Comparison of ENCODE assay signal across 12 mouse cellular contexts in genomic region chr12:45442474-45442873, GRCm38 (mm10).
"Had no signal": no experiment of that assay in that cellular context is flagged by ENCODE, and none has a peak within 500 bp of the region (broad histone marks: within the 10 kb centered on the region; RNA-seq: fewer than 3 reads in every experiment).

No protein-coding gene starts in this region.

- DNase-seq: layer of hippocampus, adult 9-11 months; layer of hippocampus, postnatal 36 days; lung, adult 2 months; lung, postnatal 10 days; lung, postnatal 4 days; thymus, postnatal 4 days had no signal

- ATAC-seq: intestine, embryonic 16.5 days; midbrain, embryonic 15.5 days had no signal

- H3K4me1 ChIP-seq: midbrain, embryonic 15.5 days; neural tube, embryonic 12.5 days had no signal

- H3K9ac ChIP-seq: limb, embryonic 12.5 days; liver, embryonic 14.5 days; midbrain, embryonic 15.5 days; neural tube, embryonic 12.5 days had no signal

- H3K4me3 ChIP-seq: limb, embryonic 12.5 days; midbrain, embryonic 15.5 days; neural tube, embryonic 12.5 days had no signal

- H3K36me3 ChIP-seq: limb, embryonic 12.5 days; midbrain, embryonic 15.5 days; neural tube, embryonic 12.5 days had no signal

- H3K9me3 ChIP-seq: limb, embryonic 12.5 days; midbrain, embryonic 15.5 days; neural tube, embryonic 12.5 days had no signal

- H3K27me3 ChIP-seq: limb, embryonic 12.5 days; midbrain, embryonic 15.5 days; neural tube, embryonic 12.5 days had no signal

- H3K27ac ChIP-seq: limb, embryonic 12.5 days; liver, embryonic 14.5 days; midbrain, embryonic 15.5 days; neural tube, embryonic 12.5 days had no signal

- H3K4me2 ChIP-seq: limb, embryonic 12.5 days; midbrain, embryonic 11.5 days; midbrain, embryonic 15.5 days; neural tube, embryonic 12.5 days had no signal
